Mouse (Mus musculus): Measurements from ENCODE around the gene Il10. TPM values are rescaled to one million over a fixed set of nuclear protein-coding genes. Genes with fewer than 3 reads are reported as not detected.

The Il10 gene
- total RNA-seq, 2 experiments from 2014 or later, result not detected

GRCm38 (mm10) chr1:131074524-131074938 lies 54.9 kb downstream of the Il10 start:
- DNase-seq, result no peak
- intact Hi-C loops (cut with DNase I), result no loop called here

Other genes starting within 250 kb of the Il10 start
- gene Fcamr, start 218.9 kb upstream of the Il10 start, total RNA-seq (2021), result under 1 TPM in 1 of 2 experiments, not detected in 1; 0.27 TPM
- gene Pigr, start 193.2 kb upstream of the Il10 start, total RNA-seq (2021), result under 1 TPM in 1 of 2 experiments, not detected in 1; 0.13 TPM
- not detected for gene Fcmr, start 154.2 kb upstream of the Il10 start, total RNA-seq (2021)
- not detected for gene Il24, start 132.4 kb upstream of the Il10 start, total RNA-seq (2021)
- gene Il20, start 108.4 kb upstream of the Il10 start, total RNA-seq (2021), result not detected
- not detected for gene Il19, start 79.7 kb upstream of the Il10 start, total RNA-seq (2021)
- gene Mapkapk2, start 78.0 kb downstream of the Il10 start, total RNA-seq (2021), result 100 to 1,000 TPM; 214 to 237 TPM
- gene Dyrk3, start 118.5 kb downstream of the Il10 start, total RNA-seq (2021), result not detected
- 10 to 100 TPM; 25.9 to 29.5 TPM for gene Eif2d, start 133.3 kb downstream of the Il10 start, total RNA-seq (2021)
- 1 to 10 TPM in 1 of 2 experiments, under 1 TPM in 1; 0.35 to 1.2 TPM for gene Rassf5, start 225.4 kb downstream of the Il10 start, total RNA-seq (2021)

Data from gastrocnemius, postnatal 36 days (tissue).